In genomic region chr7:73425451-73425850, GRCm38 (mm10) we compare ENCODE assay signal across 13 mouse cellular contexts. TPM values are rescaled to one million over a fixed set of nuclear protein-coding genes. Genes with fewer than 3 reads are reported as not detected.
DNase-seq lines count a peak whose midpoint lies in the region; ATAC-seq and TF ChIP-seq lines count a peak whose summit lies in the region.
"Had no signal": no experiment of that assay in that cellular context is flagged by ENCODE, and none has a peak within 500 bp of the region (broad histone marks: within the 10 kb centered on the region; RNA-seq: fewer than 3 reads in every experiment).

No protein-coding gene starts in this region.

- no peaks in the 10 kb centered on the region for H3K27me3 ChIP-seq in heart, embryonic 15.5 days
- no peaks in the 10 kb centered on the region for H3K27me3 ChIP-seq in heart, embryonic 10.5 days (ENCODE audit: insufficient read depth, poor library complexity, severe bottlenecking)
- no peaks in the 10 kb centered on the region for H3K27me3 ChIP-seq in ES-Bruce4 (ENCODE audit: control insufficient read depth, insufficient read depth, low read length, poor library complexity, severe bottlenecking)
- no peaks in the 10 kb centered on the region for H3K27me3 ChIP-seq in embryonic facial prominence, embryonic 10.5 days (replicated peaks; ENCODE audit: low read depth, poor library complexity, severe bottlenecking)
- H3K27me3 ChIP-seq in hindbrain, embryonic 16.5 days (replicated peaks; ENCODE audit: control insufficient read depth, insufficient read depth, low read length), result no peaks in the 10 kb centered on the region
- H3K27me3 ChIP-seq: liver, embryonic 15.5 days; neural tube, embryonic 12.5 days had no signal

- peaks cover 38% of the 10 kb centered on the region for H3K36me3 ChIP-seq in heart, embryonic 15.5 days
- peaks cover 47% of the 10 kb centered on the region for H3K36me3 ChIP-seq in heart, embryonic 10.5 days
- H3K36me3 ChIP-seq in ES-Bruce4 (ENCODE audit: control insufficient read depth, insufficient read depth, low read length, poor library complexity, severe bottlenecking), result peaks cover 19% of the 10 kb centered on the region
- peaks cover 59% of the 10 kb centered on the region for H3K36me3 ChIP-seq in embryonic facial prominence, embryonic 10.5 days (replicated peaks)
- peaks cover 22% of the 10 kb centered on the region for H3K36me3 ChIP-seq in hindbrain, embryonic 16.5 days (ENCODE audit: control insufficient read depth, insufficient read depth, low read length)

- WGBS in heart, embryonic 15.5 days, result 89% methylated on average over 7 of the region's 7 CpGs
- 92% methylated on average over 7 of the region's 7 CpGs for WGBS in heart, embryonic 10.5 days
- 91% methylated on average over 7 of the region's 7 CpGs for WGBS in embryonic facial prominence, embryonic 10.5 days
- 91% methylated on average over 7 of the region's 7 CpGs for WGBS in hindbrain, embryonic 16.5 days

- H3K4me2 ChIP-seq in heart, embryonic 15.5 days, result no peak overlapping the region
- no peak overlapping the region for H3K4me2 ChIP-seq in hindbrain, embryonic 16.5 days (ENCODE audit: low read length)
- H3K4me2 ChIP-seq: liver, embryonic 15.5 days; neural tube, embryonic 12.5 days had no signal

- H3K4me3 ChIP-seq in heart, embryonic 15.5 days, result no peak overlapping the region
- no peak overlapping the region for H3K4me3 ChIP-seq in heart, embryonic 10.5 days
- H3K4me3 ChIP-seq in ES-Bruce4 (ENCODE audit: low read depth, low read length), result no peak overlapping the region
- no peak overlapping the region for H3K4me3 ChIP-seq in embryonic facial prominence, embryonic 10.5 days
- H3K4me3 ChIP-seq in hindbrain, embryonic 16.5 days (ENCODE audit: low read length), result no peak overlapping the region
- H3K4me3 ChIP-seq: liver, embryonic 15.5 days; neural tube, embryonic 12.5 days had no signal

- H3K9me3 ChIP-seq in heart, embryonic 15.5 days (replicated peaks), result no peaks in the 10 kb centered on the region
- H3K9me3 ChIP-seq in heart, embryonic 10.5 days, result no peaks in the 10 kb centered on the region
- H3K9me3 ChIP-seq in ES-Bruce4 (replicated peaks; ENCODE audit: control insufficient read depth, insufficient read depth, low read length, poor library complexity, severe bottlenecking), result no peaks in the 10 kb centered on the region
- no peaks in the 10 kb centered on the region for H3K9me3 ChIP-seq in embryonic facial prominence, embryonic 10.5 days
- H3K9me3 ChIP-seq in hindbrain, embryonic 16.5 days (ENCODE audit: control insufficient read depth, low read length), result no peaks in the 10 kb centered on the region
- H3K9me3 ChIP-seq: liver, embryonic 15.5 days; neural tube, embryonic 12.5 days had no signal

- no peak for TF ChIP-seq CTCF in ES-Bruce4 (IDR thresholded peaks at IDR 0.05; ENCODE audit: low read depth, low read length)

- no peak for TF ChIP-seq EP300 in ES-Bruce4 (IDR thresholded peaks at IDR 0.05; ENCODE audit: insufficient read depth, low read depth, low read length)

- DNase-seq in heart, embryonic 10.5 days (ENCODE audit: low spot score), result no peak
- no peak for DNase-seq in embryonic facial prominence, embryonic 10.5 days (ENCODE audit: low spot score)
- DNase-seq in embryo, embryonic 10.5 days (ENCODE audit: low spot score), result no peak
- no peak for DNase-seq in layer of hippocampus, adult 18-20 months (ENCODE audit: low spot score in 2 of 2)
- DNase-seq in testis, postnatal 10 days (ENCODE audit: low spot score), result no peak
- DNase-seq: kidney, postnatal 10 days; thymus, adult 2 months had no signal

- TF ChIP-seq POLR2A in ES-Bruce4 (IDR thresholded peaks at IDR 0.05; ENCODE audit: insufficient read depth, low read length), result no peak

- peak overlapping the region; percentile 43; the same call in 1 of the 2 replicates for H3K27ac ChIP-seq in heart, embryonic 15.5 days
- H3K27ac ChIP-seq in heart, embryonic 10.5 days, result no peak overlapping the region
- H3K27ac ChIP-seq in ES-Bruce4 (ENCODE audit: insufficient read depth, low read length), result peak overlapping the region; percentile 40; the same call in 1 of the 2 replicates
- H3K27ac ChIP-seq in embryonic facial prominence, embryonic 10.5 days (replicated peaks), result 0 out of 2 replicates have a peak overlapping the region, but pooled peaks have one; percentile 14
- H3K27ac ChIP-seq in hindbrain, embryonic 16.5 days (ENCODE audit: low read depth, low read length), result peak overlapping the region; percentile 57; the same call in 1 of the 2 replicates
- H3K27ac ChIP-seq: liver, embryonic 15.5 days; neural tube, embryonic 12.5 days had no signal

- H3K9ac ChIP-seq in heart, embryonic 15.5 days, result no peak overlapping the region
- H3K9ac ChIP-seq in ES-Bruce4 (ENCODE audit: low read depth, poor library complexity, severe bottlenecking), result no peak overlapping the region
- H3K9ac ChIP-seq in hindbrain, embryonic 16.5 days (ENCODE audit: low read depth, low read length), result no peak overlapping the region
- H3K9ac ChIP-seq: liver, embryonic 15.5 days; neural tube, embryonic 12.5 days had no signal

- H3K4me1 ChIP-seq in heart, embryonic 15.5 days (replicated peaks), result peaks cover 31% of the 10 kb centered on the region
- H3K4me1 ChIP-seq in heart, embryonic 10.5 days, result peaks cover 24% of the 10 kb centered on the region
- no peaks in the 10 kb centered on the region for H3K4me1 ChIP-seq in ES-Bruce4 (ENCODE audit: control insufficient read depth, insufficient read depth, low read length)
- H3K4me1 ChIP-seq in embryonic facial prominence, embryonic 10.5 days, result peaks cover 37% of the 10 kb centered on the region
- H3K4me1 ChIP-seq in hindbrain, embryonic 16.5 days (ENCODE audit: control insufficient read depth, insufficient read depth, low read depth, low read length), result peaks cover 17% of the 10 kb centered on the region
- H3K4me1 ChIP-seq: liver, embryonic 15.5 days had no signal

- no peak for ATAC-seq in heart, embryonic 15.5 days (replicated peaks; ENCODE audit: insufficient number of reproducible peaks, insufficient read depth, low FRiP score, low read depth)
- no peak for ATAC-seq in hindbrain, embryonic 16.5 days
- ATAC-seq: intestine, embryonic 16.5 days had no signal

RNA-seq across cellular contexts. Expression of gene Rgma, which starts 50.1 kb away (rescaled TPM):
- polyA plus RNA-seq in heart, embryonic 15.5 days (2015; fragmentation: Nextera tagmentation; extraction: Ambion mirVana), result 3.3 and 5.9 TPM in 2 replicates
- 3.4 and 6.9 TPM in 2 replicates for polyA plus RNA-seq in heart, embryonic 10.5 days (2016; fragmentation: Nextera tagmentation; extraction: Ambion mirVana)
- polyA plus RNA-seq in ES-Bruce4 (2011; ENCODE audit: insufficient read depth, insufficient read length, low read depth, missing spikeins), result 5.5 and 5.8 TPM in 2 replicates
- polyA plus RNA-seq in embryonic facial prominence, embryonic 10.5 days (2016; fragmentation: Nextera tagmentation; extraction: Ambion mirVana), result 23.4 and 26.5 TPM in 2 replicates
- polyA plus RNA-seq in hindbrain, embryonic 16.5 days (2015; fragmentation: Nextera tagmentation; extraction: Ambion mirVana), result 30.9 and 39.8 TPM in 2 replicates
- total RNA-seq in layer of hippocampus, adult 18-20 months (2021), result 10 to 100 TPM; 49.3 to 56.0 TPM
